Comparison of ENCODE assay signal across 7 mouse cellular contexts in the genomic region with DNA sequence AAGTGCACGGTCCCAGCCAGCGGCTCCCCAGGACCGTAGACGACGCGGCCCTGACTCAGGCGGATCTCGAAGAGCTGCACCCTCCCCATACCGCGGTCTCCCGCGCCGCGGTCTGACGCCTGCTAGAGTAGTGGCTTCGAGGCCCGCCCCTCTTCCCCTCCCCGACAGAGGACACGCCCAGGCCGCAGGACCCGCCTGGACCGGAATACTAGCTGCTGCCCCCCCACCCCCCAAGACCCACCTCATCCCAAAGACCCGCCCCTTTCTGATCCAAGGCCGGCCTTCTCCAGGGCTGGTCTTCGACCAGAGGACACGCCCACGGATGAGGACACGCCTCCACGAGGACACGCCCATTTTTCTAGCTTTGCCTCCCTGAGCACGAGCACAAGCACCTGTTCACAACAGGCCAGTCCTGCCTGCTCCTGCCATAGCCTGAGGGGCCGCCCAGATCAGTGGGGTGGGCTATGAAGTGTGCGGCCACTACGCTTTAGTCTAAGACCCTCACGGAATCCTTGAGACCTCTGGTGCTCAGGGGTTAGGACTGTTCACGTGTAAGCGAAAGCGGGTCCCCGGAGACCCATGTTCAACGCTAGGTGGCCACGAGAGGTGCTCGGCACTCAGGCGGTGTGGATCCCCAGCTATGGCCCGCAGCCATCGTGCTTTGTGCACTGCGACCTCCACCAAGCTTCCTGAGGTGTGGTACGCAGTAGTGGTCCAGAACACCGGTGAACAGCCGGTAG. TPM values are rescaled to one million over a fixed set of nuclear protein-coding genes. Genes with fewer than 3 reads are reported as not detected.
DNase-seq lines count a peak whose midpoint lies in the region; ATAC-seq lines count a peak whose summit lies in the region.

A gene (minus strand): TSS at position 196 of the 740 bp plus-strand sequence.

- H3K9ac ChIP-seq in embryonic facial prominence, embryonic 11.5 days (replicated peaks; ENCODE audit: low read length): peak within 1 kb of the TSS; percentile 66
- peak within 1 kb of the TSS; percentile 74 for H3K9ac ChIP-seq in midbrain, embryonic 13.5 days (replicated peaks)

- DNase-seq in adrenal gland, postnatal 14 days: peak; percentile 97
- DNase-seq in embryonic facial prominence, embryonic 11.5 days (ENCODE audit: low spot score): peak; percentile 95
- peak; percentile 96 for DNase-seq in kidney, adult 11 months
- DNase-seq in limb, embryonic 10.5 days (ENCODE audit: low spot score): peak; percentile 91
- DNase-seq in spleen, adult 12 weeks (ENCODE audit: low spot score): peak; percentile 93

- no peaks in the 10 kb centered on the region for H3K4me1 ChIP-seq in embryonic facial prominence, embryonic 11.5 days (ENCODE audit: control insufficient read depth, insufficient read depth, low read length)
- H3K4me1 ChIP-seq in limb, embryonic 10.5 days: peaks cover 20% of the 10 kb centered on the region
- peaks cover 19% of the 10 kb centered on the region for H3K4me1 ChIP-seq in midbrain, embryonic 13.5 days (replicated peaks)

- no peaks in the 10 kb centered on the region for H3K36me3 ChIP-seq in embryonic facial prominence, embryonic 11.5 days (replicated peaks; ENCODE audit: control insufficient read depth, insufficient read depth, low read depth, low read length)
- no peaks in the 10 kb centered on the region for H3K36me3 ChIP-seq in limb, embryonic 10.5 days
- H3K36me3 ChIP-seq in midbrain, embryonic 13.5 days: no peaks in the 10 kb centered on the region

- ATAC-seq in embryonic facial prominence, embryonic 11.5 days (replicated peaks; ENCODE audit: insufficient number of reproducible peaks, low FRiP score, low TSS enrichment, low read depth): peak; percentile 95
- ATAC-seq in granulocyte monocyte progenitor cell, adult 5-6 weeks (replicated peaks; ENCODE audit: poor library complexity, severe bottlenecking): peak; percentile 87
- ATAC-seq in midbrain, embryonic 13.5 days: peak; percentile 95

- H3K9me3 ChIP-seq in embryonic facial prominence, embryonic 11.5 days (replicated peaks; ENCODE audit: control insufficient read depth, low read length): no peaks in the 10 kb centered on the region
- no peaks in the 10 kb centered on the region for H3K9me3 ChIP-seq in limb, embryonic 10.5 days (replicated peaks)
- no peaks in the 10 kb centered on the region for H3K9me3 ChIP-seq in midbrain, embryonic 13.5 days

- 0 out of 2 replicates have a peak within 1 kb of the TSS, but pooled peaks have one; percentile 13 for H3K27ac ChIP-seq in embryonic facial prominence, embryonic 11.5 days (replicated peaks; ENCODE audit: low read depth, low read length)
- H3K27ac ChIP-seq in limb, embryonic 10.5 days: peak within 1 kb of the TSS; percentile 72
- H3K27ac ChIP-seq in midbrain, embryonic 13.5 days: no peak within 1 kb of the TSS

- H3K4me2 ChIP-seq in embryonic facial prominence, embryonic 11.5 days (ENCODE audit: low read depth, low read length): peak within 1 kb of the TSS; percentile 95
- peak within 1 kb of the TSS; percentile 85 for H3K4me2 ChIP-seq in midbrain, embryonic 13.5 days (replicated peaks)

- peak within 1 kb of the TSS; percentile 58 for H3K4me3 ChIP-seq in embryonic facial prominence, embryonic 11.5 days (ENCODE audit: low read depth, low read length)
- peak within 1 kb of the TSS; percentile 71 for H3K4me3 ChIP-seq in limb, embryonic 10.5 days
- peak within 1 kb of the TSS; percentile 61 for H3K4me3 ChIP-seq in midbrain, embryonic 13.5 days (replicated peaks)

- no peaks in the 10 kb centered on the region for H3K27me3 ChIP-seq in embryonic facial prominence, embryonic 11.5 days (ENCODE audit: control insufficient read depth, insufficient read depth, low read length)
- H3K27me3 ChIP-seq in limb, embryonic 10.5 days (ENCODE audit: low read depth, poor library complexity, severe bottlenecking): peaks cover 36% of the 10 kb centered on the region
- H3K27me3 ChIP-seq in midbrain, embryonic 13.5 days: peaks cover 24% of the 10 kb centered on the region

- WGBS in embryonic facial prominence, embryonic 11.5 days: under 1% methylated on average over 38 of the region's 49 CpGs
- WGBS in limb, embryonic 10.5 days: 1% methylated on average over 46 of the region's 49 CpGs
- under 1% methylated on average over 47 of the region's 49 CpGs for WGBS in midbrain, embryonic 13.5 days

RNA-seq across cellular contexts. Expression of the gene that starts here (rescaled TPM):
- 11.5 and 22.2 TPM in 2 replicates for total RNA-seq in adrenal gland, postnatal 14 days (2021)
- 10.7 and 15.9 TPM in 2 replicates for polyA plus RNA-seq in embryonic facial prominence, embryonic 11.5 days (2014; fragmentation: Nextera tagmentation; extraction: Ambion mirVana)
- total RNA-seq in granulocyte monocyte progenitor cell, adult 5-6 weeks (2014; fragmentation: Nextera tagmentation): 46.0 and 82.7 TPM in 2 replicates
- 57.3 and 68.1 TPM in 2 replicates for total RNA-seq in granulocyte monocyte progenitor cell, adult 5-6 weeks (2017)
- 12.9 and 16.5 TPM in 2 replicates for polyA plus RNA-seq in limb, embryonic 10.5 days (2016; fragmentation: Nextera tagmentation; extraction: Ambion mirVana)
- polyA plus RNA-seq in midbrain, embryonic 13.5 days (2015; fragmentation: Nextera tagmentation; extraction: Ambion mirVana): 19.2 and 19.7 TPM in 2 replicates
